Mouse (Mus musculus): ENCODE results near the gene C87499. TPM values are rescaled to one million over a fixed set of nuclear protein-coding genes. Genes with fewer than 3 reads are reported as not detected.

Gene C87499
- polyA plus RNA-seq, 1 experiment, result not detected

GRCm38 (mm10) chr4:88640704-88641076 lies 6.5 kb upstream of the C87499 start:
- Histone ChIP-seq H3K27ac (ENCODE audit: insufficient read depth, low read length) (no peak overlapping the region), H3K4me3 (ENCODE audit: insufficient read depth, low read length) (peak overlapping the region; percentile 23), H3K4me1 (ENCODE audit: control insufficient read depth, insufficient read depth, low read length) (no peaks in the 10 kb centered on the region)
- no peak for TF ChIP-seq POLR2A (IDR thresholded peaks at IDR 0.05; ENCODE audit: low read depth, low read length)
- TF ChIP-seq CTCF (IDR thresholded peaks at IDR 0.05; ENCODE audit: borderline replicate concordance, insufficient read depth, low read length), result no peak

- no peak within 1 kb of the TSS for H3K4me3 ChIP-seq (ENCODE audit: insufficient read depth, low read length)
- H3K4me1 ChIP-seq (ENCODE audit: control insufficient read depth, insufficient read depth, low read length), result no peaks in the 10 kb centered on the region
- H3K27ac ChIP-seq (ENCODE audit: insufficient read depth, low read length), result no peak within 1 kb of the TSS
- TF ChIP-seq POLR2A (IDR thresholded peaks at IDR 0.05; ENCODE audit: low read depth, low read length) (no peak), CTCF (IDR thresholded peaks at IDR 0.05; ENCODE audit: borderline replicate concordance, insufficient read depth, low read length) (no peak)
These were observed 30.9 kb downstream of the C87499 start, which contains the start of gene Ifna12 for GRCm38 (mm10) chr4:88603276-88603675. Gene Ifna12, minus strand, starts transcription at chr4:88603376.

DNA sequence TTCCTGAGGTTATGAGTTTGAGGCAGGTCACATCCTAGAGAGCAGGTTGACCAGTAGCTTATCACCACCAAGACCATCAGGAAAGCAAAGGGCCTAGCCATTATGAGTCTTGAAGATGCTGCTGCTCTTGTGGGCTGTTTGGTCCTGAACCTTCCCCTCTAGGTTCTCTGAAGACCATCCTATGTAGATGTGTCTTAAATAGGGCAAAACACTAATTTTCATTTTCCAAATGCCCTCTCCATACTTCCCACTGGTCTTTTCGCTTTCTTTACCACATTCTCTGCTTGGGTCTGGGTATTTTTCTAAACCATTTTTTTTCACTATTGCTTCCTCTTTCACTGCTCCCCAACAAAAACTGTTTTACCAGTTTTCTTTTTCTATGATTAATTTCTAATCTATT lies 41.9 kb downstream of the C87499 start, which contains the start of gene Ifna9:
Gene Ifna9, minus strand, starts transcription at position 101 of the 400 bp plus-strand sequence.
- no peaks in the 10 kb centered on the region for H3K4me1 ChIP-seq (ENCODE audit: control insufficient read depth, insufficient read depth, low read length)

More for the DNA sequence above, 41.9 kb downstream of the C87499 start, which contains the start of gene Ifna9:
- Histone ChIP-seq H3K4me3 (ENCODE audit: insufficient read depth, low read length) (no peak within 1 kb of the TSS), H3K27ac (ENCODE audit: insufficient read depth, low read length) (no peak within 1 kb of the TSS)
- TF ChIP-seq POLR2A (IDR thresholded peaks at IDR 0.05; ENCODE audit: low read depth, low read length), result no peak
- no peak for TF ChIP-seq CTCF (IDR thresholded peaks at IDR 0.05; ENCODE audit: borderline replicate concordance, insufficient read depth, low read length)

Other genes with a start within 250 kb of the C87499 start
- gene Hacd4, start 195.5 kb downstream of the C87499 start, polyA plus RNA-seq (2011; ENCODE audit: insufficient read length, low read depth, missing spikeins), result 26.8 and 38.7 TPM in 2 replicates
- not detected in 2 replicates for gene Ifnb1, start 111.6 kb downstream of the C87499 start, polyA plus RNA-seq (2011; ENCODE audit: insufficient read length, low read depth, missing spikeins)
- not detected in 2 replicates for gene Ifna15, start 76.2 kb downstream of the C87499 start, polyA plus RNA-seq (2011; ENCODE audit: insufficient read length, low read depth, missing spikeins)
- not detected in 2 replicates for gene Ifna14, start 62.6 kb downstream of the C87499 start, polyA plus RNA-seq (2011; ENCODE audit: insufficient read length, low read depth, missing spikeins)
- not detected in 2 replicates for gene Ifna9, start 42.0 kb downstream of the C87499 start, polyA plus RNA-seq (2011; ENCODE audit: insufficient read length, low read depth, missing spikeins)
- gene Ifna12, start 31.0 kb downstream of the C87499 start, polyA plus RNA-seq (2011; ENCODE audit: insufficient read length, low read depth, missing spikeins), result not detected in 2 replicates
- not detected in 2 replicates for gene Ifna13, start 10.0 kb upstream of the C87499 start, polyA plus RNA-seq (2011; ENCODE audit: insufficient read length, low read depth, missing spikeins)
- gene Ifna16, start 42.5 kb upstream of the C87499 start, polyA plus RNA-seq (2011; ENCODE audit: insufficient read length, low read depth, missing spikeins), result not detected in 2 replicates
- not detected in 2 replicates for gene Ifna2, start 49.5 kb upstream of the C87499 start, polyA plus RNA-seq (2011; ENCODE audit: insufficient read length, low read depth, missing spikeins)
- gene Ifnab, start 56.9 kb upstream of the C87499 start, polyA plus RNA-seq (2011; ENCODE audit: insufficient read length, low read depth, missing spikeins), result not detected in 2 replicates
- gene Gm26566, start 87.4 kb upstream of the C87499 start, polyA plus RNA-seq (2011; ENCODE audit: insufficient read length, low read depth, missing spikeins), result not detected in 2 replicates
- gene Klhl9, start 88.1 kb upstream of the C87499 start, polyA plus RNA-seq (2011; ENCODE audit: insufficient read length, low read depth, missing spikeins), result 103 and 123 TPM in 2 replicates
- gene Gm13271, start 120.5 kb upstream of the C87499 start, polyA plus RNA-seq (2011; ENCODE audit: insufficient read length, low read depth, missing spikeins), result not detected in 2 replicates
- not detected in 2 replicates for gene Gm13283, start 125.7 kb upstream of the C87499 start, polyA plus RNA-seq (2011; ENCODE audit: insufficient read length, low read depth, missing spikeins)
- 0.70 TPM in 1 of 2 replicates, not detected in the other for gene Gm13290, start 139.4 kb upstream of the C87499 start, polyA plus RNA-seq (2011; ENCODE audit: insufficient read length, low read depth, missing spikeins)
- not detected in 2 replicates for gene Gm13289, start 142.5 kb upstream of the C87499 start, polyA plus RNA-seq (2011; ENCODE audit: insufficient read length, low read depth, missing spikeins)
- not detected in 2 replicates for gene Gm13272, start 145.4 kb upstream of the C87499 start, polyA plus RNA-seq (2011; ENCODE audit: insufficient read length, low read depth, missing spikeins)
- 0.37 and 0.44 TPM in 2 replicates for gene Ifnz, start 147.7 kb upstream of the C87499 start, polyA plus RNA-seq (2011; ENCODE audit: insufficient read length, low read depth, missing spikeins)
- not detected in 2 replicates for gene Gm13276, start 151.3 kb upstream of the C87499 start, polyA plus RNA-seq (2011; ENCODE audit: insufficient read length, low read depth, missing spikeins)
- not detected in 2 replicates for gene Gm13277, start 154.2 kb upstream of the C87499 start, polyA plus RNA-seq (2011; ENCODE audit: insufficient read length, low read depth, missing spikeins)
- gene Gm13278, start 157.1 kb upstream of the C87499 start, polyA plus RNA-seq (2011; ENCODE audit: insufficient read length, low read depth, missing spikeins), result not detected in 2 replicates
- not detected in 2 replicates for gene Gm13275, start 160.1 kb upstream of the C87499 start, polyA plus RNA-seq (2011; ENCODE audit: insufficient read length, low read depth, missing spikeins)
- not detected in 2 replicates for gene Gm13279, start 163.0 kb upstream of the C87499 start, polyA plus RNA-seq (2011; ENCODE audit: insufficient read length, low read depth, missing spikeins)
- 0.44 and 2.3 TPM in 2 replicates for gene Gm13285, start 165.3 kb upstream of the C87499 start, polyA plus RNA-seq (2011; ENCODE audit: insufficient read length, low read depth, missing spikeins)
- gene Gm13287, start 168.8 kb upstream of the C87499 start, polyA plus RNA-seq (2011; ENCODE audit: insufficient read length, low read depth, missing spikeins), result 1.1 TPM in 1 of 2 replicates, not detected in the other
- 0.23 TPM in 1 of 2 replicates, not detected in the other for gene Gm13288, start 171.1 kb upstream of the C87499 start, polyA plus RNA-seq (2011; ENCODE audit: insufficient read length, low read depth, missing spikeins)
- gene Ifna7, start 181.8 kb upstream of the C87499 start, polyA plus RNA-seq (2011; ENCODE audit: insufficient read length, low read depth, missing spikeins), result not detected in 2 replicates
- not detected in 2 replicates for gene Ifna11, start 185.5 kb upstream of the C87499 start, polyA plus RNA-seq (2011; ENCODE audit: insufficient read length, low read depth, missing spikeins)
- gene Ifna6, start 193.0 kb upstream of the C87499 start, polyA plus RNA-seq (2011; ENCODE audit: insufficient read length, low read depth, missing spikeins), result not detected in 2 replicates
- gene Ifna5, start 201.1 kb upstream of the C87499 start, polyA plus RNA-seq (2011; ENCODE audit: insufficient read length, low read depth, missing spikeins), result not detected in 2 replicates
- not detected in 2 replicates for gene Ifna4, start 207.4 kb upstream of the C87499 start, polyA plus RNA-seq (2011; ENCODE audit: insufficient read length, low read depth, missing spikeins)
- not detected in 2 replicates for gene Ifna1, start 215.7 kb upstream of the C87499 start, polyA plus RNA-seq (2011; ENCODE audit: insufficient read length, low read depth, missing spikeins)
- gene Ifne, start 245.8 kb upstream of the C87499 start, polyA plus RNA-seq (2011; ENCODE audit: insufficient read length, low read depth, missing spikeins), result not detected in 2 replicates